ENCODE assay signal across 8 mouse cellular contexts in genomic region chr5:109690537-109691201, GRCm38 (mm10). TPM values are rescaled to one million over a fixed set of nuclear protein-coding genes. Genes with fewer than 3 reads are reported as not detected.
DNase-seq lines count a peak whose midpoint lies in the region; TF ChIP-seq lines count a peak whose summit lies in the region.
"Not testable (repeated sequence)": the region's sequence is repeated elsewhere in the genome, so short reads cannot be mapped to it uniquely, and the experiment has no call there.

Gene 5430403G16Rik (minus strand): TSS chr5:109691041.

- not testable (repeated sequence) for H3K27ac ChIP-seq in cortical plate, adult 2 months (ENCODE audit: insufficient read depth, low read length)

- not testable (repeated sequence) for H3K9me3 ChIP-seq in megakaryocyte, embryonic 14.5 days

- H3K4me3 ChIP-seq in cortical plate, adult 2 months (ENCODE audit: insufficient read depth, low read length) = peak within 1 kb of the TSS; percentile 69
- peak within 1 kb of the TSS; percentile 91 for H3K4me3 ChIP-seq in megakaryocyte, embryonic 14.5 days (replicated peaks)

- TF ChIP-seq CTCF in cortical plate, adult 2 months (IDR thresholded peaks at IDR 0.05; ENCODE audit: extremely low read depth, insufficient read depth, low read length) = not testable (repeated sequence)

- H3K4me1 ChIP-seq in cortical plate, adult 2 months (ENCODE audit: control insufficient read depth, insufficient read depth, low read length); megakaryocyte, embryonic 14.5 days: not testable (repeated sequence)

- not testable (repeated sequence) for H3K27me3 ChIP-seq in megakaryocyte, embryonic 14.5 days (replicated peaks)

- H3K36me3 ChIP-seq in megakaryocyte, embryonic 14.5 days (replicated peaks; ENCODE audit: low read length) = not testable (repeated sequence)

- peak; percentile 96 for DNase-seq in ZHBTc4 (ENCODE audit: low read depth, low spot score)
- peak; percentile 40 to 44 for DNase-seq in gastrocnemius, adult 8-10 months (ENCODE audit: low spot score in 2 of 2)
- peak; percentile 61 for DNase-seq in hindlimb bud, embryonic 11.5 days (ENCODE audit: extremely low spot score, low read depth, low spot score)
- peak; percentile 48 to 73 for DNase-seq in left cerebral cortex, adult 8-10 months (ENCODE audit: low spot score in 2 of 2)
- peak; percentile 86 to 90 for DNase-seq in right cerebral cortex, postnatal 10 days (ENCODE audit: low spot score in 2 of 2)
- peak; percentile 39 for DNase-seq in urinary bladder, postnatal 25 days (ENCODE audit: low spot score)

- peak; percentile 37; the same call in 1 of the 2 replicates for TF ChIP-seq POLR2A in cortical plate, adult 2 months (IDR thresholded peaks at IDR 0.05; ENCODE audit: extremely low read depth, insufficient read depth, low read length)

RNA-seq across cellular contexts. Expression of gene 5430403G16Rik, which starts in this region (rescaled TPM):
- 0.89 and 1.1 TPM in 2 replicates for polyA plus RNA-seq in cortical plate, adult 2 months (2012; rRNA removed)
- total RNA-seq in gastrocnemius, adult 8-10 months (2022) = under 1 TPM; 0.22 to 0.60 (median 0.36) TPM
- 1 to 10 TPM; 2.1 to 3.2 (median 2.6) TPM for total RNA-seq in left cerebral cortex, adult 8-10 months (2022)
- polyA plus RNA-seq in megakaryocyte, embryonic 14.5 days (2012; ENCODE audit: insufficient read depth, low replicate concordance) = not detected in 2 replicates

Comparison
In these comparisons a context has a peak if more than half of its experiments do, and no peak if none do; other contexts are left out.
1. Peak in DNase-seq in gastrocnemius, adult 8-10 months; RNA of the gene not detected or under 1 TPM.
2. DNase-seq: peak in every context shown above with its lines; median percentile 96 in ZHBTc4; 88 in right cerebral cortex, postnatal 10 days; 61 in hindlimb bud, embryonic 11.5 days; 60 in left cerebral cortex, adult 8-10 months; 42 in gastrocnemius, adult 8-10 months; 39 in urinary bladder, postnatal 25 days.